Mouse (Mus musculus): Measurements from ENCODE around the gene Srrd. TPM values are rescaled to one million over a fixed set of nuclear protein-coding genes. Genes with fewer than 3 reads are reported as not detected.

The Srrd gene
- total RNA-seq (2021): 10 to 100 TPM; 22.6 to 25.9 TPM

DNA sequence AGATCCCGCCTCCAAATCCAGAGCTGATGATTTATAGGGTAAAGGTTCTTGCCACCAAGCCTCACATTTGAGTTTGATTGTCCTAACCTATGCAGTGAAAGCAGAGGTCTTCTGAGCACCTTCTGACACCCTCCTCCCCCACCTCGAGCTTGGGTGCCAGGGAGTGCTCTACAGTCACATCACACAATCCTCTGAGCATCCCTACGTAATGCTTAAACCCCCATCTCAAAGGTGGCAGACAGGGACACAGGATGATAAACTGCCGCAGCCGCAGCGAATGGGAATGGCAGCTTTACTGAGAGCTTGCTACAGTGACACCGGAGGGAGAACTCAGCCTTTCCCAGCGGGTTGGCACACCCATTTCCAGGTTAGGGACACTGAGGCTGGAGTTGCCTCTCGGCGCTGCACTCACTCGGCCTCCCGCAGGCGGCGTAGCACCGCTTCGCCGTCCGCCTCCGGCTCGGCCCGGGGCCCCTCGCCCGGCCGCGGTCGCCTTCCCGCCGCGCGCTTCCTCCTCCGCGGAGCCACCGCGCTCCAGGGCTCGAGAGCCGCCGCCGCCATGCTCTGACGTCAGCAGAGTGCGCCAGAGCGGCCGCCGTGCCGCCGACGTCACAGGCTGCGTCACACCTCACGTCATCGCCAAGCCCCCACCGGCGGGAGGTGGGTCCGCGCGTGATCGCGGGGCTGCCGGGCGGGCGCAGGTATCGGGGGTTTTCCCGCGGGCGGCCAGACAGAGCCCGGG, at the start of gene Srrd, which contains the start of gene Hps4:
Gene Srrd (minus strand): TSS at position 578 of the 742 bp plus-strand sequence.
Gene Hps4 (plus strand): TSS at position 621 of the 742 bp plus-strand sequence.
- DNase-seq (ENCODE audit: extremely low spot score in 1 of 2, low spot score in 1 of 2): peak; percentile 92 to 98

DNA sequence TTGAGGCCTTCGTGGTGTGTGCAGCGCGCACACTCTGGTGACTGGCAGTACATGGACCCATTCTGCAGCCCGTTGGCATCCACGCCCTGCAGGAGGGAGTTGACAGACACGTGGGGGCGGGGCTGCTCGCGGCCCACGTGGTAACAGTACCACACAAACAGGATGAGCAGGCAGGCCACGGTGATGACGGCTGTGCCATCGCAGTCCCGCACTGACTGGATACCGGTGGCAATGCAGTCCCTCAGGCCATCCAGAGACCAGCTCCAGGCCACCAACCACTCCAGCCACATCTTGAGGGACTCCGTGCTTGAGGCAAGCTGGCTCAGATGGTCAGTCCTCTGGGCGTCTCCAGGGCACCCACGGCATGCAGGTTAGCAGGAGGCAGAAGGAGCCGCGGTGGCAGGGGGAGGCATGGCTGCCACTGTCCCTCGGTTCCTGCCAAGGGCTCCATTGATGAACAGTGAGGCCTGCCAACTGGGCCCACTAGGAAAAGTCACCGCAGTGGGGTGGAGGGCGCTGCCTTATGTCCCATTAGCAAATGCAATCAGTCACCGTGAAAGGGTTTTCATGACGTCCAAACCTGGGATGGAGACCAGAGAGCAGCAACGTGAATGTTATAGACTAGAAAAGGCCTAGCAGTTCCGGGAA, 49.0 kb upstream of the Srrd start:
- no peak for DNase-seq (ENCODE audit: extremely low spot score in 1 of 2, low spot score in 1 of 2)

GRCm38 (mm10) chr5:112391002-112391401, 48.2 kb upstream of the Srrd start:
- DNase-seq (ENCODE audit: extremely low spot score in 1 of 2, low spot score in 1 of 2): no peak

DNA sequence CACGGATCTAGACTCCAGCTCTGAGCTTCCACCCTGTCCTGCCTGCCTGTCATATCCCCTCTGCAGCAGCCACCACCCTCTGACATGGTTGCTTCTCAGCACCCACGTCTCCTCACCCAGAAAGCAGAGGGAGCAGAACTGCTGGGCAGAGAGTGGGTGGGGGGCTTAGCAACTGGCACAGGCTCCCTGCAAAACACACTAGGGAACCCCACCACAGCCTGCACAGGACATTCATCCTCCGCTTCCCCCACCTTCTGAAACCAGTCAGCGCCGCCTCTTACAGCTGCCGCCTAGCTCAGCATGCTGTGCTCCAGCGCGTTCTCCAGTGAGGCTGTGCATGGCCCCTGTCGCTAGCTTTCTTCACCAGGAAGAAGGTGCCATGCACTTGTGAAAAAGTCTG, 46.5 kb upstream of the Srrd start:
- DNase-seq (ENCODE audit: extremely low spot score in 1 of 2, low spot score in 1 of 2): no peak

- no peak for DNase-seq (ENCODE audit: extremely low spot score in 1 of 2, low spot score in 1 of 2)
Observed at GRCm38 (mm10) chr5:112385973-112386372, 43.1 kb upstream of the Srrd start.

GRCm38 (mm10) chr5:112384805-112385472, 42.1 kb upstream of the Srrd start:
- no peak for DNase-seq (ENCODE audit: extremely low spot score in 1 of 2, low spot score in 1 of 2)

DNA sequence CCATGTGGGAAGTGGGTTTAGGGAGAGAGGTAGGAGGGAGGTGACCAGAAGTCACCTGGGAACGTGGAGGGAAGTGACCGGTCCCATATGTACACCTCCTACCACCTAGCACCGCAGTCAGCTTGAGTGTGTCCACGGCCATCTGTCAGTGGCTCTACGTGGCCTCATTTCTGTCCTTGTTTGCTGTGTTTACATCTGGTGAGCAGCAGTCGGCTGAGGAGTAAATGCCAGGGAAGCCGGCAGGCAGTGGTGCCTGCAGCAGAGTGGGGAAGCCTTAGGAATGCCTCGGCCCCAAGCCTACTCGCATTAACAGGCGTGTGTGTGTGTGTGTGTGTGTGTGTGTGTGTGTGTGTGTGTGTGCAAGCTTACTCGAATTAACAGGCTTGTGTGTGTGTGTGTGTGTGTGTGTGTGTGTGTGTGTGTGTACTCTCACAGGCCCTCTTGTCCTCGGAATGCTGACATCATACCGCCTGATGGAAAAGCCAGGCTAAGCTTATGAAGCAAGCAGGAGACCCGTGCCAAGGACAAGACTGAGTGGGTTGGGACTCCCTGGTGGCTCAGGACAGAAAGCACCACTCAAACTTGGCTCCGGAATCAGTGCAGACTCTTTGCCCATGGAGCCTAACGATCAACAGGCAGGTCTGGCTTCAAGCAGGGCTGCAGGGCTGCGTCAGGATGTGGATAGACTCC, 39.9 kb upstream of the Srrd start:
- DNase-seq (ENCODE audit: extremely low spot score in 1 of 2, low spot score in 1 of 2): no peak

DNA sequence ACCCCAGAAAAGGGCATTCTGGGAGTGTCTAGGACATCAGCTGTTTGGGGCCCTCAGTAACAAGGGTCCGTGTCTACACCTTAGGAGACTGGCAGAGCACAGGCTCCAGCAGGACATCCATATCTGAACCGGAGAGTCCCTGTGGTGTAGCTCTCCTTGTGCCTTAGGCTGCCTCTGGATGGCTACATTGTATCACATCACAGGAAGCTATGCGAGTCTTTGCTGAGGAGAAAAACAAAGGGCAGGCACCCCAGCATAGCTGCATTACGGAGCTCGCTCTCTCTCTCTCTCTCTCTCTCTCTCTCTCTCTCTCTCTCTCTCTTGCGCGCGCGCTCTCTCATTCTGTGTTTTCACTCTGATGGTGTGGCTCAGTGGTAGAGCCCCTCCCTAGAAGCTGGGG, 39.2 kb upstream of the Srrd start:
- DNase-seq (ENCODE audit: extremely low spot score in 1 of 2, low spot score in 1 of 2): no peak

DNA sequence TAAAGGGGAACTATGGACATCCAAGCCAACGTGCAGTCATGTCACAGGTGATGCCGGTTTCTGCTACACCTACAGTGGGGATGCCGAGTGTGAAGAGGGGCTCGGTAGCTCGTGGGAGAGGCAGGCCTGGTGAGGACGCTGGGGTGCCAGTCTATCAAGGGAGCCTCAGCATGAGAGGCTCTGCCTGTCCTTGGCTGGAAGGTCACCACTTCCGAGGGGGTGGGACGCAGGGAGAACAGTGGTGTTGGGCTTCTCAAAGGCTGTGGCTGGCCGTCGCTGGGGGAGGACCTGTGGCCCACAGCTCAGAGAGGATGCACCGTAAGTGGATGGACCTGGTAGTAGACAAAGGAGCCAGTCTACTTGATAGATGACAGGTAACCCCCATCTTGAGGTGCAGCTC, 38.3 kb upstream of the Srrd start:
- no peak for DNase-seq (ENCODE audit: extremely low spot score in 1 of 2, low spot score in 1 of 2)

- DNase-seq (ENCODE audit: extremely low spot score in 1 of 2, low spot score in 1 of 2): no peak
Observed at GRCm38 (mm10) chr5:112378716-112379115, 35.9 kb upstream of the Srrd start.

DNA sequence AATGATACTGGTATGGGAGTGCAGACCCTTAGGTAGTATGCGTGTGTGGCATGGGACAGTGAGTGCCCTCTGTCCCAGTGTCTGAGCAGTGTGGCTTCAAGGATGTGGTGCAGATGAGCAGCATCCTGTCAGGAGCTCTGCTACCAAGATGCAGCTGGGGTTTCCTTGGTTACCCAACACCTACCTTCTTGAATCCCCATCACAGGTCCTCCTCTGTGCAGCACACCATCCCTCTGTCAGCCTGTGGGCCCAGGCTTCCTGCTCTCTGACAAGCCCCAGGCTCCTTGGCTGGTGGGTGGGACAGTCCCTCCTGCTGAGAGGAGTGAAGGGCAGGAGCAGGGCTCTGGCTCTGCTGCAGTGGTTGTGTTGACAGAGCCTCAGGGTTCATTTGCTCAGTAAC, 34.5 kb upstream of the Srrd start:
- no peak for DNase-seq (ENCODE audit: extremely low spot score in 1 of 2, low spot score in 1 of 2)

DNA sequence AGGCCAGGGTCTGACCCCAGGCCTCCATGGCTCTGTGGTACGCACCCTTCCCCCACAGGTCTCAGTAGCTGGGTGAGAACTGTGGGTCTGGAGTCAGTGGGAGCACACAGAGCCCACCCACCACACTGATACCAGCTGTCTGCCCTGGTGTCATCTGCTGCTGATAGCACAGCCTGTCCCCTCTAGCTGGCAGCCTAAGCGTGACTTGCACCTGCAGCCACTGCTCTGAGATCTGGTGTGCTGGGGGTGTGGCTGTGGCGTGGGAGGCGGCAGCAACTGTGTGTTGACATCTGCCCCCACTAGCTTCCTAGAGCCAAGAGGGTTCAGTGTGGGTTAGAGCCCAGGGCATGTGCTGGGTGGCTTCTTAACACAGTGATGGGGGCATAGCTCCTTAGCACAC, 33.3 kb upstream of the Srrd start:
- no peak for DNase-seq (ENCODE audit: extremely low spot score in 1 of 2, low spot score in 1 of 2)

- DNase-seq (ENCODE audit: extremely low spot score in 1 of 2, low spot score in 1 of 2): no peak
Observed at GRCm38 (mm10) chr5:112371933-112372332, 29.1 kb upstream of the Srrd start.

- no peak for DNase-seq (ENCODE audit: extremely low spot score in 1 of 2, low spot score in 1 of 2)
Observed at GRCm38 (mm10) chr5:112370236-112370813, 27.5 kb upstream of the Srrd start.

GRCm38 (mm10) chr5:112369326-112369725, 26.5 kb upstream of the Srrd start:
- no peak for DNase-seq (ENCODE audit: extremely low spot score in 1 of 2, low spot score in 1 of 2)

DNA sequence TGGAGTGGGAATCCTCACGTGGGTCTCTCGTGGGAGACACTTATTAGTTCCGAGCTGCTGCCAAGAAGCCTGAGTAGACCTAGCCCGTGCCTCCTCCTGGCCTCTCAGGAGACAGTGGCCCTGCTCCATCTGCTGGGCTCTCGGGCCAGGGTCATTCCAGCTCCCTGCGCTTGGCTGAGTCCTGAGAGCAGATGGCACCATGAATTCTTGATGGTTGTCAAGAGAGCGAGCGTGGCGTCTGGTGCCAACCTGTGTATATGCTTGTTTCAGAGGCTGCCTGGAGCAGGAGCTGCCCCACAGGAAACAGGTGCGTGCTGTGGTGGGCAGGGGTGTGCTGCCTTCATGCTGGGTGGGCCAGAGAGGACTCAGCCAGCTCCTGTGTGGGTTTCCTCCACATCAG, 25.8 kb upstream of the Srrd start:
- no peak for DNase-seq (ENCODE audit: extremely low spot score in 1 of 2, low spot score in 1 of 2)

DNA sequence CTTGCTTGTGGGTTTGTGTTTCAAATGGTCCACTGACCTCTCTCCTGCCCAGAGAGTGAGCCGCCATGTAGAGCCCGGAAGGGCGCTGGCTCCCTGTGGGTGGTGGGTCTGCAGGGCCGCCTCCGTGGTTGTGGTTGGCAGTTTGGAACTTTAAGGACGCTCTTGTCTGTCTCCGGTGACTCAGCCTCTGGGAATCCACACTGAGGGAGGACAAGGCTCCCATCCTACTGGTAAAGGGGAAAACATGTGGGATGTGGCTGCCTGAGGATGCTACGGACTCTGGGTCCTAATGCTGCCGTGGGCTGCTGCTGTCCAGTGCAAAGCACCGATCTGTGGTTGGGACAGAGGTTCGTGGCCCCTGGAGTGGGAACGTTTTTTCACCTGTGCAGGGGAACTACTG, 25.1 kb upstream of the Srrd start:
- no peak for DNase-seq (ENCODE audit: extremely low spot score in 1 of 2, low spot score in 1 of 2)

DNA sequence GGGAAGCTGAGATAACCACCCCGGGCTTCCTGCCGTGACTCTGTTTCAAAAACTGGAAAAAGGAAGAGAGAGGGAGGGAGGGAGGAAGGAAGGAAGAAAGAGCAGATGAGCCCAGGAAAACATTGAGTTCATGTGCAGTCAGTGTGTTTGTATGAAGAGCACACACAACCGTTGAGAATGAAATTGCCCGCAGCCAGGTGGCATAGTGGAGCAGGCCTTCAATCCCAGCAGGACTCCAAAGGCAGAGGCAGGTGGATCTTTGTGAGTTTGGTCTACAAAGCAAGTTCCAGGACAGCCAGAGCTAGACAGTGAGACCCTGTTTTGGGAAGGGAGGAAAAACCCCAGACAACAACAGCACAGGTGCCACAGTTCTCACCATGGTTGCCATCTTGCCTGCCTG, 24.5 kb upstream of the Srrd start:
- no peak for DNase-seq (ENCODE audit: extremely low spot score in 1 of 2, low spot score in 1 of 2)

GRCm38 (mm10) chr5:112366879-112367278, 24.0 kb upstream of the Srrd start:
- DNase-seq (ENCODE audit: extremely low spot score in 1 of 2, low spot score in 1 of 2): no peak

- DNase-seq (ENCODE audit: extremely low spot score in 1 of 2, low spot score in 1 of 2): no peak
Observed at GRCm38 (mm10) chr5:112364184-112364797, 21.5 kb upstream of the Srrd start.

Measured in layer of hippocampus, postnatal 25 days (tissue).